Mouse (Mus musculus) embryonic facial prominence, embryonic 10.5 days (tissue): ENCODE results near the gene Sbds. TPM values are rescaled to one million over a fixed set of nuclear protein-coding genes. Genes with fewer than 3 reads are reported as not detected.

ENCODE experiments used
- DNase-seq: peaks from one replicate; pipeline ENCODE4 v3.0.0-alpha.2; 2017; ENCODE audit warnings: low spot score
- H3K27ac ChIP-seq: fragments of 300-500 bp; sonication (generic); replicated peaks from 2 replicates; pipeline ENCODE4 v1.5.1; 2016; ENCODE audit warnings: mild to moderate bottlenecking
- H3K27me3 ChIP-seq: fragments of 300-500 bp; sonication (generic); replicated peaks from 2 replicates; pipeline ENCODE4 v1.6.1; 2016; ENCODE audit warnings: low read depth, mild to moderate bottlenecking; ENCODE audit not compliant: poor library complexity, severe bottlenecking
- H3K36me3 ChIP-seq: fragments of 300-500 bp; sonication (generic); replicated peaks from 2 replicates; pipeline ENCODE4 v1.6.1; 2016; ENCODE audit warnings: mild to moderate bottlenecking, moderate library complexity
- H3K4me1 ChIP-seq: fragments of 300-500 bp; sonication (generic); 2 replicates; pipeline ENCODE4 v1.6.1; 2016
- H3K4me3 ChIP-seq: fragments of 300-500 bp; sonication (generic); 2 replicates; pipeline ENCODE4 v1.5.1; 2016; ENCODE audit warnings: mild to moderate bottlenecking, moderate library complexity
- H3K9me3 ChIP-seq: fragments of 300-500 bp; sonication (generic); 2 replicates; pipeline ENCODE4 v1.6.1; 2016; ENCODE audit warnings: mild to moderate bottlenecking
- WGBS: fragments of 180-500 bp; shearing (Covaris S2); methylation state at CpG from one replicate; pipeline ENCODE4 v1.1.7; 2016; 5-methylcytosine and 5-hydroxymethylcytosine counted together
- polyA plus RNA-seq: library from polyadenylated mRNA; unstranded; fragments of >200 nt; fragmentation: Nextera tagmentation; extraction: Ambion mirVana; gene quantifications from 2 replicates; pipeline ENCODE4 v1.2.1, GENCODE M21; 2016

Gene Sbds
- polyA plus RNA-seq, 1 experiment from 2014 or later = 69.9 TPM

DNA sequence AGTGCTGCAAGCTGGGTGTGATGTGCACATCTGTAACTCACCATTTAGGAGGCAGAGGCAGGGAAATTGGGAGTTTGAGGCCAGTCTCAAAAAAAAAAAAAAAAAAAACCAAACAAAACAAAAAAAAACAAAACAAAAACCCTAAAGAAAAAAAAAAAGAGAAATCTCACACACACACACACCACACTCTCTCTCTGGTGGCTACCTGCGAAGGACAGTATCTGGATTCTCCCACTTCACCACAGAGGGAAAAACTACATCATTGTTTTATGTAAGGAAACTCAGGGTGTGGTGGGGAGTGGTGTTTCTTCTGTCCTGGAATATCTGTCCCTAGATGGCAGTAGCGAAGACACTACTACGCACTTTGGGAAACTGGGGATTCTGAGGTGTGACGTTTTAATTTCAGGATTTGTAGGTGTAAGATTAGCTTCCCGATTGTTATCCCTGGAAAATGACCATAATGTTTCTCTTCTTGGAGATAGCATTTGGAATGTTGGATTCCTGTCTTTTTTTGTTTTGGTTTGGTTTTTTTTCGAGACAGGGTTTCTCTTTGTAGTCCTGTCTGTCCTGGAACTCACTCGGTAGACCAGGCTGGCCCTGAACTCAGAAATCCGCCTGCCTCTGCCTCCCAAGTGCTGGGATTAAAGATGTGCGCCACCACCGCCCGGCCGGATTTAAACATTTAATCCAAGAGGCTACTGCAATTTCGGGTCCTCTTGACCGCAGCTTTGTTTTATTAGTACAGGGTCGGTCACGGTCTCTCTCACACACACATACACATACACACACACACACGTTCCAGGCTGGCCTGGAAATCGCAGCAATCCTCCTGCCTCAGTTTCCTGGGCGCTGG is 940 bp downstream of the Sbds start:
- peaks cover 50% of the 10 kb centered on the region for H3K36me3 ChIP-seq

GRCm38 (mm10) chr5:130247823-130248222 is 7.5 kb downstream of the Sbds start:
- no peak overlapping the region for H3K4me3 ChIP-seq
- DNase-seq = no peak
- peaks cover 100% of the 10 kb centered on the region for H3K36me3 ChIP-seq
- H3K4me1 ChIP-seq = no peaks in the 10 kb centered on the region
- no peak overlapping the region for H3K27ac ChIP-seq
- no peaks in the 10 kb centered on the region for H3K27me3 ChIP-seq
- H3K9me3 ChIP-seq = no peaks in the 10 kb centered on the region
- 93% methylated on average over 5 of the region's 5 CpGs for WGBS

More for the DNA sequence above, 940 bp downstream of the Sbds start:
- 18% methylated on average over 19 of the region's 19 CpGs for WGBS
- H3K27me3 ChIP-seq = no peaks in the 10 kb centered on the region
- DNase-seq = no peak
- H3K27ac ChIP-seq = peak overlapping the region; percentile 88
- no peaks in the 10 kb centered on the region for H3K9me3 ChIP-seq
- H3K4me1 ChIP-seq = peaks cover 19% of the 10 kb centered on the region
- peak overlapping the region; percentile 89 for H3K4me3 ChIP-seq

DNA sequence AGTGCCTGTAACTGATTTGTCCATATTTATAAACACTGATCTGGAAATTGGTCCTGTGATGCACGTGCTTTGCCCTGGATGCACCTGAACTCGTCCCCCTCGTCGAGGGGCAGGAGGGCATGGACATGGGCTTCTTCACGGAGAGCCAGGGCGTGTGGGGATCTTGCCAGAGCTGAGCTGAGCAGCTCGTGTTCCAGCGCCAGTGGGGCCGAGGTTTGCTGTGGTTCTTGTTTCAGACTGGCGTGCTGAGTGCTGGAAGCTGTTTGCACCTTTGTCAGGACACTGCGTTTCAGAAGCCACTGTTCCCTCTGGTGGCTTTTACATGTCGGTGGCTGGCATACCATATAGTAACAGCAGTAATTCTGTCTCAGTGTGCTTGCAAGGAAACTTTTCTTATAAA is 13.9 kb downstream of the Sbds start:
- Histone ChIP-seq H3K9me3 (no peaks in the 10 kb centered on the region), H3K27me3 (no peaks in the 10 kb centered on the region), H3K27ac (no peak overlapping the region), H3K4me1 (no peaks in the 10 kb centered on the region), H3K36me3 (peaks cover 100% of the 10 kb centered on the region), H3K4me3 (no peak overlapping the region)
- no peak for DNase-seq
- WGBS = 92% methylated on average over 12 of the region's 12 CpGs

GRCm38 (mm10) chr5:130239856-130240255 is 15.5 kb downstream of the Sbds start:
- no peak for DNase-seq
- Histone ChIP-seq H3K4me3 (no peak overlapping the region), H3K36me3 (peaks cover 100% of the 10 kb centered on the region), H3K27ac (no peak overlapping the region), H3K4me1 (no peaks in the 10 kb centered on the region), H3K9me3 (no peaks in the 10 kb centered on the region), H3K27me3 (no peaks in the 10 kb centered on the region)
- 94% methylated on average over 2 of the region's 2 CpGs for WGBS

DNA sequence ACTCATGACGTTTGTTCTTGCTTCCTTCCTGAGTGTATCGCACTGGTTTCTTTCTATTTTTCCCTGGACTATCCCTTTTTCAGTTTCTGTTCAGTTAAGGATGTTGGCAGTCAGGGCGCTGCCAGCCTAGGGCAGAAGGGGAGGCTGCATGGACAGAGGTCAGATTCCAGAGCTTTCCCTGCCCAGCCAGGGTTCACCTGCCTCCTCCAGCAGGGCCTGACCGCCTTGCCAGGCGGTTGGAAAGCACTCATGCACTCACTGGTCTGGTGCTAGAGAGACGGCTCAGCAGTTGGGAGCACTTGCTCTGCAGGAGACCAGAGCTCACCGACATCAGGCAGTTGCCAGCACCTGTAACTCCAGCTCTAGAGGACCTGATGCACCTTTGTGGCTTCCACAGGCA is 16.1 kb downstream of the Sbds start:
- Histone ChIP-seq H3K27me3 (no peaks in the 10 kb centered on the region), H3K27ac (no peak overlapping the region), H3K36me3 (peaks cover 100% of the 10 kb centered on the region), H3K9me3 (no peaks in the 10 kb centered on the region), H3K4me3 (no peak overlapping the region), H3K4me1 (no peaks in the 10 kb centered on the region)
- 92% methylated on average over 7 of the region's 7 CpGs for WGBS
- no peak for DNase-seq

- Histone ChIP-seq H3K4me3 (no peak overlapping the region), H3K9me3 (no peaks in the 10 kb centered on the region), H3K27ac (no peak overlapping the region), H3K36me3 (peaks cover 100% of the 10 kb centered on the region), H3K27me3 (no peaks in the 10 kb centered on the region), H3K4me1 (no peaks in the 10 kb centered on the region)
- DNase-seq = no peak
- 94% methylated on average over 8 of the region's 8 CpGs for WGBS
These were observed 19.0 kb downstream of the Sbds start for GRCm38 (mm10) chr5:130236302-130236701.

- Histone ChIP-seq H3K36me3 (peaks cover 69% of the 10 kb centered on the region), H3K4me1 (peaks cover 12% of the 10 kb centered on the region), H3K27me3 (no peaks in the 10 kb centered on the region), H3K9me3 (no peaks in the 10 kb centered on the region), H3K4me3 (no peak overlapping the region), H3K27ac (no peak overlapping the region)
- no peak for DNase-seq
- 87% methylated on average over 4 of the region's 4 CpGs for WGBS
These were observed 27.2 kb downstream of the Sbds start for GRCm38 (mm10) chr5:130228120-130228519.

DNA sequence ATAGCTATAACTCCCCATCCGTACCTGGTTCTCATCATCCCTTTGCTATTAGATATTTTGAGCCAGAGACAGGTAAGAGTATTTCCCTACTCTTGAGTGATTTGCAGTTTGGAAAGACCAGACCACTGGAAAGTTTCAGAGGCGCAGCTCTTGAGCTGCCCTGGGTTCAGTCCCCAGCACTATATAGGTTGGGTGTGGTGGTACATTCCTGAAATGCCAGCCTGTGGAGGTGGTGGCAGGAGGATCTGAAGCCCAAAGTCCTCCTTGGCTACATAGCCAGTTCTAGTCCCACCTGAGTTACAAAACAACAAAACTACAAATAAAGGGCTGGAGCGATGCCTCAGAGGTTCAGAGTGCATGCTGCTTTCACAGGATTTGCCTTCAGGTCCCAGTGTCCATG is 28.5 kb downstream of the Sbds start:
- Histone ChIP-seq H3K4me1 (peaks cover 16% of the 10 kb centered on the region), H3K36me3 (peaks cover 56% of the 10 kb centered on the region), H3K9me3 (no peaks in the 10 kb centered on the region), H3K4me3 (no peak overlapping the region), H3K27ac (no peak overlapping the region), H3K27me3 (no peaks in the 10 kb centered on the region)
- 94% methylated on average over 3 of the region's 3 CpGs for WGBS
- no peak for DNase-seq

- peaks cover 26% of the 10 kb centered on the region for H3K4me1 ChIP-seq
- H3K27ac ChIP-seq = peak overlapping the region; percentile 96
- peak overlapping the region; percentile 99 for H3K4me3 ChIP-seq
- peaks cover 19% of the 10 kb centered on the region for H3K36me3 ChIP-seq
- DNase-seq = peak; percentile 94
- no peaks in the 10 kb centered on the region; the same call in 1 of the 2 replicates for H3K9me3 ChIP-seq
- WGBS = under 1% methylated on average over 88 of the region's 88 CpGs
- H3K27me3 ChIP-seq = no peaks in the 10 kb centered on the region
These were observed 33.0 kb downstream of the Sbds start for GRCm38 (mm10) chr5:130222146-130223004.

DNA sequence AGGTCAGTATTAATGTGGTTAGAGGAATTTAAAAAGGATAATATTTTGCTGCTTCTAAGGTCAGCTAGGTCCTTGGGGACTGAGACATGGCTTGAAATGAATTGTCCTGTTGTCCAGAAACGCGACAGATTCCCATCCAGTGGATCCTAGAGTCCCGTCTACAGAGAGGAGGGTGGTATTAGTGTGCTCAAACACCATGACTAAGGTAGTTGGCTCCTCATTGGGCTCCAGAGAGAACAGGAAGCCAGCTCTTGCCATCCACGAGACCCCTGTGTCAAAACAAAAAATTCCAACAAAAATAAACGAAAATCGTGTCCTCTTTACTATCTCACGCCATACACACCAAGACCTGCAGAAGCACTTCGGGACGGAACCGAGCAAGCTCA is 33.6 kb downstream of the Sbds start:
- no peaks in the 10 kb centered on the region; the same call in 1 of the 2 replicates for H3K9me3 ChIP-seq
- DNase-seq = no peak
- WGBS = 1% methylated on average over 10 of the region's 10 CpGs
- peaks cover 26% of the 10 kb centered on the region for H3K4me1 ChIP-seq
- H3K36me3 ChIP-seq = peaks cover 16% of the 10 kb centered on the region
- H3K4me3 ChIP-seq = peak overlapping the region; percentile 99
- H3K27ac ChIP-seq = peak overlapping the region; percentile 96
- H3K27me3 ChIP-seq = no peaks in the 10 kb centered on the region

DNA sequence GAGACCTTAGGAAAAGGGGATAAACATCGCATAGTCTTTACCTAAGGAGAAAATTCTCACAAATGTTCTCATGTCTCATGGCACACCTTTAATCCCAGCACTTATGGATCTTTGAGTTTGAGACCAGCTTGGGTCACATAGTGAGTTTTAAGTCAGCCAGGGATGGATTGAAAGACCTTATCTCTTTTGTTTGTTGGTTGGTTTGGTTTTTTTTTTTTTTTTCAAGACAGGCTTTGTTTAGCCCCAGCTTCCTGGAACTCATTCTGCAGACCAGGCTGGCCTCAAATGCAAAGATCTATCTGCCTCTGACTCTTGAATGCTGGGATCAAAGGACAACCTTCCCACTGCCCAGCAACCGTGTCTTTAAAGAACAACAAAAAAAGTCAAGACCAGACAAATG is 34.0 kb downstream of the Sbds start:
- WGBS = 54% methylated on average over 2 of the region's 2 CpGs
- H3K27ac ChIP-seq = peak overlapping the region; percentile 96; the same call in 1 of the 2 replicates
- H3K4me1 ChIP-seq = peaks cover 26% of the 10 kb centered on the region
- H3K27me3 ChIP-seq = no peaks in the 10 kb centered on the region
- H3K4me3 ChIP-seq = peak overlapping the region; percentile 99
- DNase-seq = no peak
- peaks cover 16% of the 10 kb centered on the region for H3K36me3 ChIP-seq
- H3K9me3 ChIP-seq = no peaks in the 10 kb centered on the region; the same call in 1 of the 2 replicates

DNA sequence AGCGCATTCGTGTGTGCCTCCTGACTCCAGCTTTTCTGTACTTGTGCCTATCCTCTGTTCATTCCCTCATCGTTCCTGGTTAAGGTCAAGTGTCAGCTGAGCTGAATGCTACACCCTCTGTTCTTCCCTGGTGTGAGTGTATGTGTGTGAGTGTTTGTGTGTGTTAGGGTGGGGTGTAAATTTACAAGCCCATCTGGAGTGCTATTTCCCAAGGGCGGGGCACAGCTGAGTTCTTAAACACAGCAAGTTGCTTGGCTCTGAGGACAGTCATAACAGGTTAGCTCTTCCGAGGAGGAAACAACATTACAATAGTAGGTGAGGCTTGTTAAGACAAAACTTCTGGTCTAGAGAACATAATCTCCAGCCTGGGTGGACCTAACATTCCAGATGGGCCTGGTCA is 37.0 kb downstream of the Sbds start:
- Histone ChIP-seq H3K9me3 (no peaks in the 10 kb centered on the region; the same call in 1 of the 2 replicates), H3K27ac (no peak overlapping the region), H3K4me3 (no peak overlapping the region), H3K4me1 (peaks cover 17% of the 10 kb centered on the region), H3K36me3 (peaks cover 13% of the 10 kb centered on the region), H3K27me3 (no peaks in the 10 kb centered on the region)
- DNase-seq = no peak
- 89% methylated on average over 5 of the region's 5 CpGs for WGBS
